Mouse (Mus musculus) MEL (cell line): Measurements from ENCODE around the gene Rps16. TPM values are rescaled to one million over a fixed set of nuclear protein-coding genes. Genes with fewer than 3 reads are reported as not detected.

ENCODE experiments used
- DNase-seq: peaks from one replicate; pipeline ENCODE4 v3.0.0; 2011; ENCODE audit warnings: low read depth, low spot score
- H3K27ac ChIP-seq: 2 replicates; pipeline ENCODE4 v1.5.1; 2012; ENCODE audit warnings: low read depth, mild to moderate bottlenecking, control low read depth, low read length, moderate library complexity; ENCODE audit not compliant: control insufficient read depth
- H3K27me3 ChIP-seq, 2 experiments: fragments of 150-350 bp in 1 of 2; sonication (generic) in 1 of 2; 2 replicates each; pipeline ENCODE4 v1.6.1; 2012; ENCODE audit warnings: low read length in 2 of 2, mild to moderate bottlenecking in 2 of 2, improper control_type of control experiment in 1 of 2, moderate library complexity in 1 of 2; ENCODE audit not compliant: insufficient read depth in 2 of 2, control insufficient read depth in 1 of 2
- H3K36me3 ChIP-seq, 2 experiments: 2 replicates each; pipeline ENCODE4 v1.6.1; 2012 to 2014; ENCODE audit warnings: low read length in 2 of 2, improper control_type of control experiment in 1 of 2, inconsistent platforms in 1 of 2, mild to moderate bottlenecking in 1 of 2; ENCODE audit not compliant: insufficient read depth in 2 of 2, control insufficient read depth in 1 of 2
- H3K4me1 ChIP-seq, 2 experiments: fragments of 150-350 bp in 1 of 2; sonication (generic) in 1 of 2; 2 replicates each; pipeline ENCODE4 v1.6.1; 2012; ENCODE audit warnings: low read length in 2 of 2, improper control_type of control experiment in 1 of 2, mild to moderate bottlenecking in 1 of 2; ENCODE audit not compliant: insufficient read depth in 2 of 2, control insufficient read depth in 1 of 2
- H3K4me3 ChIP-seq, 2 experiments: fragments of 150-350 bp in 1 of 2; sonication (generic) in 1 of 2; 2 replicates each; pipeline ENCODE4 v1.5.1; 2012; ENCODE audit warnings: low read depth in 2 of 2, low read length in 2 of 2, mild to moderate bottlenecking in 2 of 2, moderate library complexity in 2 of 2, control low read depth in 1 of 2, improper control_type of control experiment in 1 of 2; ENCODE audit not compliant: control insufficient read depth in 1 of 2, insufficient read depth in 1 of 2
- H3K79me2 ChIP-seq: 2 replicates; pipeline ENCODE4 v1.6.1; 2012; ENCODE audit warnings: mild to moderate bottlenecking, low read length, moderate library complexity; ENCODE audit not compliant: control insufficient read depth, poor library complexity, insufficient read depth
- H3K9ac ChIP-seq: 2 replicates; pipeline ENCODE4 v1.6.1; 2012; ENCODE audit warnings: low read depth, mild to moderate bottlenecking, control low read depth, low read length, moderate library complexity; ENCODE audit not compliant: control insufficient read depth, poor library complexity, severe bottlenecking
- H3K9me3 ChIP-seq: fragments of 150-350 bp; sonication (generic); replicated peaks from 2 replicates; pipeline ENCODE4 v1.6.1; 2012; ENCODE audit warnings: mild to moderate bottlenecking, low read length, improper control_type of control experiment, moderate library complexity; ENCODE audit not compliant: insufficient read depth
- CHD1 ChIP-seq: IDR thresholded peaks from 2 replicates; pipeline ENCODE4 v1.6.1; 2012; ENCODE audit warnings: low read depth, mild to moderate bottlenecking, inconsistent platforms, low read length, improper control_type of control experiment
- CHD2 ChIP-seq: IDR thresholded peaks from 2 replicates; pipeline ENCODE4 v1.6.1; 2011; ENCODE audit warnings: low read length, improper control_type of control experiment
- CTCF ChIP-seq, 3 experiments: IDR thresholded peaks in 2 of 3; conservative IDR thresholded peaks in 1 of 3; 2 replicates each; pipeline ENCODE4 v1.5.1; 2011 to 2012; ENCODE audit warnings: low read length in 3 of 3, low read depth in 2 of 3, mild to moderate bottlenecking in 2 of 3, improper control_type of control experiment in 1 of 3, inconsistent platforms in 1 of 3, mixed read lengths in 1 of 3, moderate library complexity in 1 of 3; ENCODE audit not compliant: control insufficient read depth in 1 of 3, insufficient read depth in 1 of 3, poor library complexity in 1 of 3, severe bottlenecking in 1 of 3
- E2F4 ChIP-seq: IDR thresholded peaks from 2 replicates; pipeline ENCODE4 v1.6.1; 2011; ENCODE audit warnings: low read depth, low read length, improper control_type of control experiment, borderline replicate concordance
- ELF1 ChIP-seq: IDR thresholded peaks from 2 replicates; pipeline ENCODE4 v1.6.1; 2014; ENCODE audit warnings: low read depth, mild to moderate bottlenecking, inconsistent platforms, low read length, improper control_type of control experiment, moderate library complexity
- EP300 ChIP-seq, 2 experiments: IDR thresholded peaks; 2 replicates each; pipeline ENCODE4 v1.6.1; 2011; ENCODE audit warnings: improper control_type of control experiment in 2 of 2, low read length in 2 of 2, low read depth in 1 of 2, mild to moderate bottlenecking in 1 of 2
- ETS1 ChIP-seq: IDR thresholded peaks from 2 replicates; pipeline ENCODE4 v1.6.1; 2012; ENCODE audit warnings: low read depth, mild to moderate bottlenecking, inconsistent platforms, low read length, improper control_type of control experiment, moderate library complexity
- GATA1 ChIP-seq: IDR thresholded peaks from 2 replicates; pipeline ENCODE4 v1.6.1; 2011; ENCODE audit warnings: low read depth, low read length, improper control_type of control experiment
- HCFC1 ChIP-seq: IDR thresholded peaks from 2 replicates; pipeline ENCODE4 v1.6.1; 2012; ENCODE audit warnings: low read depth, mild to moderate bottlenecking, inconsistent platforms, low read length, improper control_type of control experiment, moderate library complexity
- JUND ChIP-seq: IDR thresholded peaks from 2 replicates; pipeline ENCODE4 v1.6.1; 2011; ENCODE audit warnings: low read depth, mild to moderate bottlenecking, improper control_type of control experiment, low read length
- MAFK ChIP-seq: IDR thresholded peaks from 2 replicates; pipeline ENCODE4 v1.6.1; 2011; ENCODE audit warnings: low read depth, mild to moderate bottlenecking, low read length, improper control_type of control experiment, borderline replicate concordance
- MAX ChIP-seq: IDR thresholded peaks from 2 replicates; pipeline ENCODE4 v1.6.1; 2011; ENCODE audit warnings: low read length, improper control_type of control experiment
- MEF2A ChIP-seq: IDR thresholded peaks from 2 replicates; pipeline ENCODE4 v1.6.1; 2014; ENCODE audit warnings: low read depth, mild to moderate bottlenecking, inconsistent platforms, low read length, improper control_type of control experiment; ENCODE audit not compliant: poor library complexity, insufficient replicate concordance, severe bottlenecking; ENCODE audit errors: extremely low read depth
- MYB ChIP-seq: IDR thresholded peaks from 2 replicates; pipeline ENCODE4 v1.6.1; 2011; ENCODE audit warnings: mild to moderate bottlenecking, low read depth, low read length, improper control_type of control experiment
- NELFE ChIP-seq: IDR thresholded peaks from 2 replicates; pipeline ENCODE4 v1.6.1; 2011; ENCODE audit warnings: low read depth, low read length, improper control_type of control experiment
- POLR2AphosphoS2 ChIP-seq: IDR thresholded peaks from 2 replicates; pipeline ENCODE4 v1.6.1; 2011; ENCODE audit warnings: low read length, improper control_type of control experiment
- POLR2AphosphoS5 ChIP-seq: IDR thresholded peaks from 2 replicates; pipeline ENCODE4 v1.6.1; 2012; ENCODE audit warnings: low read depth, borderline replicate concordance, mild to moderate bottlenecking, inconsistent platforms, low read length, moderate library complexity, mixed read lengths
- RAD21 ChIP-seq: IDR thresholded peaks from 2 replicates; pipeline ENCODE4 v1.6.1; 2011; ENCODE audit warnings: mild to moderate bottlenecking, low read depth, low read length, improper control_type of control experiment
- SIN3A ChIP-seq: IDR thresholded peaks from 2 replicates; pipeline ENCODE4 v1.6.1; 2012; ENCODE audit warnings: low read length, improper control_type of control experiment, inconsistent platforms
- SMC3 ChIP-seq: IDR thresholded peaks from 2 replicates; pipeline ENCODE4 v1.6.1; 2011; ENCODE audit warnings: low read depth, low read length, improper control_type of control experiment
- TBP ChIP-seq: IDR thresholded peaks from 2 replicates; pipeline ENCODE4 v1.8.0; 2011; ENCODE audit warnings: low read depth, low read length, improper control_type of control experiment
- ZKSCAN1 ChIP-seq: IDR thresholded peaks from 2 replicates; pipeline ENCODE4 v1.6.1; 2012; ENCODE audit warnings: low read depth, mild to moderate bottlenecking, inconsistent platforms, low read length, improper control_type of control experiment, moderate library complexity
- ZMIZ1 ChIP-seq: IDR thresholded peaks from 2 replicates; pipeline ENCODE4 v1.6.1; 2012; ENCODE audit warnings: low read depth, mild to moderate bottlenecking, inconsistent platforms, low read length, improper control_type of control experiment, moderate library complexity
- ZNF384 ChIP-seq: IDR thresholded peaks from 2 replicates; pipeline ENCODE4 v1.6.1; 2012; ENCODE audit warnings: low read depth, mild to moderate bottlenecking, inconsistent platforms, low read length, improper control_type of control experiment
- polyA plus RNA-seq, 2 experiments: library from polyadenylated mRNA; stranded (reverse) in 1 of 2; unstranded in 1 of 2; fragments of >175 nt in 1 of 2; fragments of >200 nt in 1 of 2; gene quantifications; 2 replicates each; pipeline versions ENCODE4 v1.2.1 to v1.2.4; 2012; ENCODE audit warnings: low replicate concordance in 2 of 2, low read depth in 1 of 2; ENCODE audit not compliant: insufficient read length in 2 of 2, insufficient read depth in 1 of 2, missing spikeins in 1 of 2
- total RNA-seq: library from RNA; depleted of rRNA; stranded (reverse); fragments of 300-350 nt; gene quantifications from 2 replicates; pipeline ENCODE4 v1.2.3, GENCODE M21; 2012

Rps16 gene
- total and polyA plus RNA-seq, 3 experiments = 1,661 to 2,343 (median 1,740) TPM

DNA sequence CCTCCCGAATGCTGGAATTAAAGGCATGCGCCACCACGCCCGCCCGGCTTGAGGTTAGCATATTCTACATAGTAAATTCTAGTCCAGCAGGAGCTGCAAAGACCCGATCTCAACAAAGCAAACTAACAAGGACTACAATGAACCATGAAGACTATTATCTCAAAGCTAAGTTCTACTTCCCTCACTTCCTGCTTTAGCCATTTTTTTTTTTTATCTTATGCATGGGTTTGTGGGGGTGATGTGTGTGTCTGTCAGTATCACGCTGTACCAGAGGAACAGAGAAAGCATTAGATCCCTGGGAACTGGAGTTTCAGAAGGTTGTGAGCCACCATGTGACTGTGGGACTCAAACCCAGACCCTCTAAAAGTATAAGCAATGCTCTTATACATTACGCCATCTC is 25.2 kb upstream of the Rps16 start:
- H3K4me3 ChIP-seq = no peak overlapping the region
- H3K36me3 ChIP-seq = peaks cover 7 to 46% of the 10 kb centered on the region in 2 experiments
- no peaks in the 10 kb centered on the region for H3K79me2 ChIP-seq
- no peak overlapping the region for H3K9ac ChIP-seq
- TF ChIP-seq ELF1 (peak; percentile 51; the same call in 1 of the 2 replicates), EP300 (IDR thresholded peaks at IDR 0.05; ENCODE audit: low read depth in 1 of 2, low read length in 2 of 2) (peak; percentile 41 to 52), ETS1 (no peak), MAX (peak; percentile 44; the same call in 1 of the 2 replicates), SIN3A (0 out of 2 replicates have a peak, but pooled peaks have one; percentile 29), ZNF384 (peak; percentile 89), SMC3 (no peak), POLR2AphosphoS5 (no peak), GATA1 (peak; percentile 52; the same call in 1 of the 2 replicates)
- H3K27me3 ChIP-seq = no peaks in the 10 kb centered on the region
- H3K4me1 ChIP-seq = peaks cover 6 to 8% of the 10 kb centered on the region in 2 experiments
- DNase-seq = peak; percentile 49
- H3K27ac ChIP-seq = no peak overlapping the region
- H3K9me3 ChIP-seq = no peaks in the 10 kb centered on the region

DNA sequence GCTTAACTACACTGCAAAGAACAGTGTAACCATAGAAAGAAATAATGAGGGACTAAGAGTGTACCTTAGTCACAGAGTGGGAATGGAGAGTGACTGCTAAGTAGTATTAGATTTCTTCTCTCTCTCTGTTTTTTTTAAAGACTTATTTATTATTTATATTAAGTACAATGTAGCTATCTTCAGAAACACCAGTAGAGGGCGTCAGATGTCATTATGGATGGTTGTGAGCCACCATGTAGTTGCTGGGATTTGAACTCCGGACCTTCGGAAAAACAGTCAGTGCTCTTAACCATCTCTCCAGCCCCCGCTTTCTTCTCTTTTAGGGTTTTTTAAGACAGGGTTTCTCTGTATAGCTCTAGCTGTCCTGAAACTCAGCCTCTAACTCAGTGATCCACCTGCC is 24.0 kb upstream of the Rps16 start:
- Histone ChIP-seq H3K4me1 (peaks cover 6 to 8% of the 10 kb centered on the region in 2 experiments), H3K9me3 (no peaks in the 10 kb centered on the region), H3K36me3 (peaks cover 7 to 47% of the 10 kb centered on the region in 2 experiments), H3K4me3 (no peak overlapping the region), H3K9ac (no peak overlapping the region), H3K27ac (no peak overlapping the region), H3K27me3 (no peaks in the 10 kb centered on the region), H3K79me2 (no peaks in the 10 kb centered on the region; the same call in 1 of the 2 replicates)
- DNase-seq = peak; percentile 41
- no peak for TF ChIP-seq E2F4
- TF ChIP-seq ZMIZ1 = no peak
- peak; percentile 10; the same call in 1 of the 2 replicates for TF ChIP-seq SMC3
- peak in 1 of 3 experiments; percentile 36; a peak in 2 of 6 replicates for TF ChIP-seq CTCF (IDR thresholded peaks at IDR 0.05 in 2 of 3, conservative IDR thresholded peaks at IDR 0.05 in 1 of 3; ENCODE audit: control insufficient read depth in 1 of 3, insufficient read depth in 1 of 3, low read depth in 2 of 3, low read length in 3 of 3, poor library complexity in 1 of 3, severe bottlenecking in 1 of 3)

DNA sequence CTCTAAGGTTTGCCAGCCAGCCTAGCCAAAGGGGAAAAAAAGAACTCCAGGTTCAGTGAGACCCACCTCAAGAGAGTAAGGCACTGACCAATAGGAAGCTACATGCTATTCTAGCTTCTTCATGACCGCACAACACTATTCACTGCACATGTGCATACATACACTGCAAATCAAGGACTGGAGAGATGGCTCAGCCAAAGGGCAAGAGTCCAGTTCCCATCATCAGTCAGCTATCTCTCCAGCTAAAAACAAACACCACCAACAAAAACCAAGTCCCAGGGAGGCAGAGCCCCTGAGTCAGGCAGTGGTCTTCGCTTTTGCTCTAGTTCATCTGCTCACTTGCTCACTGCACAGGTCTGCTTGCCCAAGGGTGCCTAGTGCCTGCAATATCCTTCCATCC is 22.2 kb upstream of the Rps16 start:
- Histone ChIP-seq H3K27ac (no peak overlapping the region), H3K36me3 (peaks cover 7 to 41% of the 10 kb centered on the region in 2 experiments), H3K9me3 (no peaks in the 10 kb centered on the region), H3K27me3 (no peaks in the 10 kb centered on the region), H3K4me1 (peaks cover 6 to 8% of the 10 kb centered on the region in 2 experiments), H3K9ac (no peak overlapping the region), H3K4me3 (no peak overlapping the region), H3K79me2 (peaks cover 1% of the 10 kb centered on the region; the same call in 1 of the 2 replicates)
- no peak for TF ChIP-seq CHD1
- TF ChIP-seq ZKSCAN1 = no peak
- no peak for TF ChIP-seq RAD21
- TF ChIP-seq JUND = no peak
- no peak for TF ChIP-seq E2F4
- no peak for TF ChIP-seq NELFE
- TF ChIP-seq ELF1 = no peak
- no peak for TF ChIP-seq EP300 (IDR thresholded peaks at IDR 0.05; ENCODE audit: low read depth in 1 of 2, low read length in 2 of 2)
- TF ChIP-seq HCFC1 = no peak
- no peak for TF ChIP-seq MAX
- no peak for TF ChIP-seq MYB
- TF ChIP-seq TBP = no peak
- no peak for TF ChIP-seq POLR2AphosphoS2
- TF ChIP-seq GATA1 = no peak
- TF ChIP-seq ZNF384 = no peak
- TF ChIP-seq MAFK = no peak
- no peak for TF ChIP-seq CHD2
- no peak for TF ChIP-seq MEF2A
- no peak for DNase-seq
